Mouse (Mus musculus) liver, adult 2 months (tissue): ENCODE results near the gene Oas1c.
"Not testable (repeated sequence)": the region's sequence is repeated elsewhere in the genome, so short reads cannot be mapped to it uniquely, and the experiment has no call there.

Source experiments
- CTCF ChIP-seq: fragments of 200-500 bp; IDR thresholded peaks from 2 replicates; pipeline ENCODE4 v1.5.1; 2011; ENCODE audit warnings: low read depth, low read length, control low read depth
- POLR2A ChIP-seq: fragments of 200-500 bp; IDR thresholded peaks from 2 replicates; pipeline ENCODE4 v1.6.1; 2011; ENCODE audit warnings: low read length, control low read depth; ENCODE audit not compliant: insufficient read depth; ENCODE audit errors: extremely low read depth

GRCm38 (mm10) chr5:120798943-120799342 lies 13.4 kb downstream of the Oas1c start:
- not testable (repeated sequence) for TF ChIP-seq POLR2A, CTCF
